Mouse (Mus musculus): ENCODE results near the gene Smarca4.

GRCm38 (mm10) chr9:21662034-21662433 is 46.1 kb downstream of the Smarca4 start:
- TF ChIP-seq CTCF (IDR thresholded peaks at IDR 0.05; ENCODE audit: low read depth, low read length) (no peak), POLR2A (IDR thresholded peaks at IDR 0.05; ENCODE audit: extremely low read depth, insufficient read depth, low read length) (no peak)

All from liver, adult 2 months (tissue).